In genomic region chr8:72219541-72220363, GRCm38 (mm10) we compare ENCODE assay signal across 8 mouse cellular contexts. TPM values are rescaled to one million over a fixed set of nuclear protein-coding genes. Genes with fewer than 3 reads are reported as not detected.
DNase-seq lines count a peak whose midpoint lies in the region; ATAC-seq and TF ChIP-seq lines count a peak whose summit lies in the region.

TSS of gene Fam32a (plus strand) at chr8:72219730.

- peak; percentile 79 to 83 for DNase-seq in gastrocnemius, adult 8-10 months (ENCODE audit: low spot score in 2 of 2)
- peak; percentile 98 for DNase-seq in hindlimb bud, embryonic 11.5 days (ENCODE audit: extremely low spot score, low read depth, low spot score)
- DNase-seq in left cerebral cortex, adult 8-10 months (ENCODE audit: low spot score in 2 of 2), result peak; percentile 59 to 91
- DNase-seq in right cerebral cortex, postnatal 10 days (ENCODE audit: low spot score in 2 of 2), result peak; percentile 95 to 96
- peak; percentile 76 for DNase-seq in urinary bladder, postnatal 25 days (ENCODE audit: low spot score)

- H3K4me3 ChIP-seq in cortical plate, adult 2 months (ENCODE audit: insufficient read depth, low read length), result peak within 1 kb of the TSS; percentile 89
- peak within 1 kb of the TSS; percentile 97 for H3K4me3 ChIP-seq in megakaryocyte, embryonic 14.5 days (replicated peaks)

- peaks cover 35% of the 10 kb centered on the region for H3K36me3 ChIP-seq in megakaryocyte, embryonic 14.5 days (replicated peaks; ENCODE audit: low read length)

- no peak for TF ChIP-seq CTCF in cortical plate, adult 2 months (IDR thresholded peaks at IDR 0.05; ENCODE audit: extremely low read depth, insufficient read depth, low read length)

- peak; percentile 57; the same call in 1 of the 2 replicates for TF ChIP-seq POLR2A in cortical plate, adult 2 months (IDR thresholded peaks at IDR 0.05; ENCODE audit: extremely low read depth, insufficient read depth, low read length)

- ATAC-seq in activated CD4-positive, CD25-positive, alpha-beta regulatory T cell, adult 4 months, result peak; percentile 97

- H3K4me1 ChIP-seq in cortical plate, adult 2 months (ENCODE audit: control insufficient read depth, insufficient read depth, low read length), result peaks cover 7% of the 10 kb centered on the region
- H3K4me1 ChIP-seq in megakaryocyte, embryonic 14.5 days, result peaks cover 57% of the 10 kb centered on the region

- no peaks in the 10 kb centered on the region for H3K9me3 ChIP-seq in megakaryocyte, embryonic 14.5 days

- 0 out of 2 replicates have a peak within 1 kb of the TSS, but pooled peaks have one; percentile 16 for H3K27ac ChIP-seq in cortical plate, adult 2 months (ENCODE audit: insufficient read depth, low read length)

- H3K27me3 ChIP-seq in megakaryocyte, embryonic 14.5 days (replicated peaks), result no peaks in the 10 kb centered on the region

RNA-seq across cellular contexts. Expression of gene Fam32a, which starts in this region (rescaled TPM):
- polyA plus RNA-seq in activated CD4-positive, CD25-positive, alpha-beta regulatory T cell, adult 4 months (2017; shearing (Covaris generic)), result 100 to 1,000 TPM in 1 of 2 experiments, 10 to 100 TPM in 1; 98.8 to 108 TPM
- polyA plus RNA-seq in cortical plate, adult 2 months (2012; rRNA removed), result 69.6 and 79.2 TPM in 2 replicates
- total RNA-seq in gastrocnemius, adult 8-10 months (2022), result 1 to 10 TPM; 5.9 to 9.7 (median 7.9) TPM
- 10 to 100 TPM; 57.9 to 61.4 (median 58.4) TPM for total RNA-seq in left cerebral cortex, adult 8-10 months (2022)
- polyA plus RNA-seq in megakaryocyte, embryonic 14.5 days (2012; ENCODE audit: insufficient read depth, low replicate concordance), result 9.5 and 80.5 TPM in 2 replicates

Comparison
In these comparisons a context has a peak if more than half of its experiments do, and no peak if none do; other contexts are left out.
1. Peak in every context shown above with its lines: DNase-seq, ATAC-seq, H3K4me3 ChIP-seq and H3K27ac ChIP-seq.
2. RNA of gene Fam32a (total RNA-seq): 57.9 to 61.4 TPM in left cerebral cortex, adult 8-10 months; 5.9 to 9.7 TPM in gastrocnemius, adult 8-10 months; every median in the first group is over 4 times any median in the second.